Mouse (Mus musculus) B cell, adult (primary cell): ENCODE measurements around the gene Chil6. TPM values are rescaled to one million over a fixed set of nuclear protein-coding genes. Genes with fewer than 3 reads are reported as not detected.

Experiments used
- total RNA-seq: library from RNA; stranded (reverse); gene quantifications from 4 replicates; pipeline ENCODE4 v1.2.4, GENCODE M21; 2023; ENCODE audit not compliant: inconsistent age

Gene Chil6
- total RNA-seq, result 1.1 to 1.5 TPM (median 1.3 TPM) in 4 replicates

DNA sequence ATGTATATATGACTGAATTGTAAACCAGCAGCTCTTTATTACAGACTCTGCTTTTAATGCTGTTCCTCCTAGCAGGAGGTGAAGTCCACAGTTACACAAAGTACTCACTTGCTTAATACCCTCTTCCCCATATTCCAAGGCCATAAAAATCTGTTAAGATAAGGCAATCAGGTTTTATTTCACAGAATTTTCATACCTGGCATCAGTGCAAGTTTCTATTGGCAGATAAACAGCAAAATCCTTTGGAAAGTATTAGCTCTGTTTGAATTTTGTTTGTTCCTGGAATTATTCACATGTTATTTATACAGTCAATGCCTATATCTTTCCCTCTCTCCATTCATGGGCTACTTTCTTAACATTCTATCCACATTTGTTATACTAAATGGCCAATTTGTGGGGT is at the start of gene Chil6:
Chil6 (minus strand) TSS at position 101 of the 400 bp plus-strand sequence.

Other genes with a start within 250 kb of the Chil6 start
- gene Chil3, start 238.6 kb downstream of the Chil6 start, total RNA-seq, result 0.45 to 1.8 TPM (median 0.57 TPM) in 4 replicates
- not detected in 4 replicates for gene Chil4, start 186.7 kb downstream of the Chil6 start, total RNA-seq
- 66.8 to 76.8 TPM (median 75.2 TPM) in 4 replicates for gene Dennd2d, start 76.2 kb upstream of the Chil6 start, total RNA-seq
- gene Dram2, start 141.6 kb upstream of the Chil6 start, total RNA-seq, result 71.6 to 78.0 TPM (median 74.2 TPM) in 4 replicates
- gene Cept1, start 141.6 kb upstream of the Chil6 start, total RNA-seq, result 63.2 to 70.6 TPM (median 67.0 TPM) in 4 replicates